Mouse (Mus musculus): ENCODE data around the gene Lin52. TPM values are rescaled to one million over a fixed set of nuclear protein-coding genes. Genes with fewer than 3 reads are reported as not detected.

Gene Lin52
- total and polyA plus RNA-seq, 2 experiments from 2014 or later = 22.8 to 67.8 TPM

DNA sequence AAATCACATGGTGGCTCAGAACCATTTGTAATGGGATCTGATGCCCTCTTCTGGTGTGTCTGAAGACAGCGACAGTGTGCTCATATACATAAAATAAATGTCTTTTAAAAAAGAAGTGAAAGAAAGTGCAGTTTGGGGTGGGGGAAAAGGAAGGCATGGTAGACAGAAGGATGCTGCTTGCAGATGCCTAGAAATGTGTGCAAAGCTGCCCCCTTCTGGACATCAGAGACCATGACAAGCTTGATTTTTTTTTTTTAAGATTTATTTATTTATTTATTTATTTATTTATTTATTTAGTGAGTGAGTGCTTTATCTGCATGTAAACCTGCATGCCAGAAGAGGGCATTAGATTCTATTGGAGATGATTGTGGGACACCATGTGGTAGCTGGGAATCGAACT, 130.1 kb downstream of the Lin52 start:
- H3K4me3 ChIP-seq (ENCODE audit: low read depth, low read length) = no peak overlapping the region
- no peak for ATAC-seq (ENCODE audit: low FRiP score)
- H3K27me3 ChIP-seq (ENCODE audit: insufficient read depth, low read length) = peaks cover under 1% of the 10 kb centered on the region
- no peak for DNase-seq (ENCODE audit: low spot score)
- no peak overlapping the region for H3K9ac ChIP-seq (replicated peaks; ENCODE audit: low read length, poor library complexity, severe bottlenecking)
- no peaks in the 10 kb centered on the region for H3K4me1 ChIP-seq (ENCODE audit: insufficient read depth, low read length)
- no peak overlapping the region for H3K27ac ChIP-seq (ENCODE audit: low read depth, low read length)
- no peaks in the 10 kb centered on the region for H3K9me3 ChIP-seq (ENCODE audit: low read length)
- H3K4me2 ChIP-seq (ENCODE audit: low read depth, low read length, poor library complexity, severe bottlenecking) = no peak overlapping the region
- 89% methylated on average over 2 of the region's 2 CpGs for WGBS
- TF ChIP-seq CTCF (IDR thresholded peaks at IDR 0.05) = no peak; the same call in 1 of the 2 replicates
- H3K36me3 ChIP-seq (ENCODE audit: insufficient read depth, low read length) = no peaks in the 10 kb centered on the region

DNA sequence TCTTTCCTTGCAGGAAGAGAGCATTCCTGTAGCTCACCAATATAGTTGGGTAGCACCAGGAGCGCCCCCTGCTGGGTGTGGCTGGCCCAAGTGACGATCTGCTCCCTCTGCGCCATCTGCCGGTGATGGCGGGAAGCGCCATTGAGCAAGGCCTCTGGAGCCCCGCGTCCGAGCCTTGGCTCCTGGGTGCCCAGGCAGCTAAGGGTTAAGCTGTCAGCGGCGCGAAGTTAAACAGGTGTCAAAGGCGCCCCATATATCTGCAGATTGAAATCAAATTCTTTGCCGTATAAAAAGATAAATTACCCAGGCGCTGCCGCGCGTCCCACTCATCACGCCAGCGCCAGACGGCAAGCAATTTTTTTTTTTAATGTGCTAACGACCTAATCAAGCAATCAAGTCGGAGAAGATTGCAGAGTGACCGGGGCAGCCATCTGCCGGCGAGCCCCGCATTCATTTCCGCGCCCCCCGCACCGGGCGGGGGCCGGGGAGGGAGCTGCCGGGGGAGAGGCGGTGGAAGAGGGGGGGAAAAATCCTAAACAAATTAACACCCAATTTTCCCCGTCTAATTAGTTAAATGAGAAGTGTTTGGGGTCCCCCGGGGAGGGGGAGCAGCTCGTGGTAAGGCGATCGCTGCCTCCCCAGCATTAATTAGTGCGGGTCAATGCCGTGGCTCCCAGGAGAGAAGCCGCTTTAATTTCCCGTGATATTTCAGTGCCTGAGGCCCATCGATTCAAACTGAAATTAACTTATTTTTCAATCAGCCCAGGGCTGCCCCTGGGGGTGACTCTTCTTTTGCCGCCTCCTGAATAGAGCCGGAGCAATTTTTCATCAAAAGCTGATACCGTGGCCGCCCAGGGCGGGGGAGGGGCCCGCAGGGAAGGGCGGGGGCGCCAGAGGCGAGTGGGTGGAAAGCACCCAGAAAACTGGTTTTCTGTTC, 138.9 kb downstream of the Lin52 start:
- H3K27ac ChIP-seq (ENCODE audit: low read depth, low read length) = no peak overlapping the region; the same call in 1 of the 2 replicates
- H3K9me3 ChIP-seq (ENCODE audit: low read length) = no peaks in the 10 kb centered on the region
- peak overlapping the region; percentile 74 for H3K9ac ChIP-seq (replicated peaks; ENCODE audit: low read length, poor library complexity, severe bottlenecking)
- peak; percentile 69 for ATAC-seq (ENCODE audit: low FRiP score)
- DNase-seq (ENCODE audit: low spot score) = peak; percentile 93
- peak; percentile 100 for TF ChIP-seq CTCF (IDR thresholded peaks at IDR 0.05)
- H3K27me3 ChIP-seq (ENCODE audit: insufficient read depth, low read length) = no peaks in the 10 kb centered on the region; the same call in 1 of the 2 replicates
- H3K36me3 ChIP-seq (ENCODE audit: insufficient read depth, low read length) = no peaks in the 10 kb centered on the region
- peak overlapping the region; percentile 53 for H3K4me3 ChIP-seq (ENCODE audit: low read depth, low read length)
- H3K4me1 ChIP-seq (ENCODE audit: insufficient read depth, low read length) = no peaks in the 10 kb centered on the region
- peak overlapping the region; percentile 90 for H3K4me2 ChIP-seq (ENCODE audit: low read depth, low read length, poor library complexity, severe bottlenecking)
- 1% methylated on average over 53 of the region's 54 CpGs for WGBS

Other genes starting within 250 kb of the Lin52 start
- 8.5 and 15.6 TPM in 2 replicates for gene Elmsan1, start 232.5 kb upstream of the Lin52 start, total RNA-seq (2014; rRNA removed)
- gene Elmsan1, start 232.5 kb upstream of the Lin52 start, polyA plus RNA-seq (2015; fragmentation: Nextera tagmentation; extraction: Ambion mirVana) = 2.0 and 3.0 TPM in 2 replicates
- 13.6 and 16.5 TPM in 2 replicates for gene Ptgr2, start 166.2 kb upstream of the Lin52 start, total RNA-seq (2014; rRNA removed)
- gene Ptgr2, start 166.2 kb upstream of the Lin52 start, polyA plus RNA-seq (2015; fragmentation: Nextera tagmentation; extraction: Ambion mirVana) = 18.8 and 19.6 TPM in 2 replicates
- 55.9 and 60.4 TPM in 2 replicates for gene Zfp410, start 134.6 kb upstream of the Lin52 start, total RNA-seq (2014; rRNA removed)
- gene Zfp410, start 134.6 kb upstream of the Lin52 start, polyA plus RNA-seq (2015; fragmentation: Nextera tagmentation; extraction: Ambion mirVana) = 44.7 and 48.5 TPM in 2 replicates
- 56.6 and 60.9 TPM in 2 replicates for gene Coq6, start 89.8 kb upstream of the Lin52 start, total RNA-seq (2014; rRNA removed)
- gene Coq6, start 89.8 kb upstream of the Lin52 start, polyA plus RNA-seq (2015; fragmentation: Nextera tagmentation; extraction: Ambion mirVana) = 40.6 and 41.6 TPM in 2 replicates
- 10.4 and 12.5 TPM in 2 replicates for gene Fam161b, start 89.6 kb upstream of the Lin52 start, total RNA-seq (2014; rRNA removed)
- 11.4 and 14.1 TPM in 2 replicates for gene Fam161b, start 89.6 kb upstream of the Lin52 start, polyA plus RNA-seq (2015; fragmentation: Nextera tagmentation; extraction: Ambion mirVana)
- 15.6 and 15.9 TPM in 2 replicates for gene Entpd5, start 42.4 kb upstream of the Lin52 start, total RNA-seq (2014; rRNA removed)
- gene Entpd5, start 42.4 kb upstream of the Lin52 start, polyA plus RNA-seq (2015; fragmentation: Nextera tagmentation; extraction: Ambion mirVana) = 12.4 and 14.1 TPM in 2 replicates
- 1.3 and 2.1 TPM in 2 replicates for gene Bbof1, start 42.4 kb upstream of the Lin52 start, total RNA-seq (2014; rRNA removed)
- gene Bbof1, start 42.4 kb upstream of the Lin52 start, polyA plus RNA-seq (2015; fragmentation: Nextera tagmentation; extraction: Ambion mirVana) = 2.4 and 3.2 TPM in 2 replicates
- 8.8 and 11.7 TPM in 2 replicates for gene Rnf113a2, start 34.2 kb upstream of the Lin52 start, total RNA-seq (2014; rRNA removed)
- 18.4 and 19.1 TPM in 2 replicates for gene Rnf113a2, start 34.2 kb upstream of the Lin52 start, polyA plus RNA-seq (2015; fragmentation: Nextera tagmentation; extraction: Ambion mirVana)
- 41.3 and 45.4 TPM in 2 replicates for gene Aldh6a1, start 418 bp upstream of the Lin52 start, total RNA-seq (2014; rRNA removed)
- 37.4 and 40.1 TPM in 2 replicates for gene Aldh6a1, start 418 bp upstream of the Lin52 start, polyA plus RNA-seq (2015; fragmentation: Nextera tagmentation; extraction: Ambion mirVana)
- 1.8 and 3.0 TPM in 2 replicates for gene Vsx2, start 118.3 kb downstream of the Lin52 start, total RNA-seq (2014; rRNA removed)
- 0.83 and 1.2 TPM in 2 replicates for gene Vsx2, start 118.3 kb downstream of the Lin52 start, polyA plus RNA-seq (2015; fragmentation: Nextera tagmentation; extraction: Ambion mirVana)
- 6.8 and 10.0 TPM in 2 replicates for gene Abcd4, start 166.0 kb downstream of the Lin52 start, total RNA-seq (2014; rRNA removed)
- gene Abcd4, start 166.0 kb downstream of the Lin52 start, polyA plus RNA-seq (2015; fragmentation: Nextera tagmentation; extraction: Ambion mirVana) = 9.0 and 10.4 TPM in 2 replicates
- gene Vrtn, start 189.6 kb downstream of the Lin52 start, total RNA-seq (2014; rRNA removed) = not detected in 2 replicates
- not detected in 2 replicates for gene Vrtn, start 189.6 kb downstream of the Lin52 start, polyA plus RNA-seq (2015; fragmentation: Nextera tagmentation; extraction: Ambion mirVana)
- gene Syndig1l, start 247.4 kb downstream of the Lin52 start, total RNA-seq (2014; rRNA removed) = 29.3 and 32.0 TPM in 2 replicates
- gene Syndig1l, start 247.4 kb downstream of the Lin52 start, polyA plus RNA-seq (2015; fragmentation: Nextera tagmentation; extraction: Ambion mirVana) = 15.7 and 17.4 TPM in 2 replicates

All from midbrain, postnatal 0 days (tissue).